Mouse (Mus musculus) ovary, postnatal 36 days (tissue): ENCODE data around the gene Hspb7.

Experiments used
- DNase-seq: peaks from one replicate; pipeline ENCODE4 v3.0.0; 2022; ENCODE audit warnings: low spot score, mixed read lengths

Gene Hspb7

DNA sequence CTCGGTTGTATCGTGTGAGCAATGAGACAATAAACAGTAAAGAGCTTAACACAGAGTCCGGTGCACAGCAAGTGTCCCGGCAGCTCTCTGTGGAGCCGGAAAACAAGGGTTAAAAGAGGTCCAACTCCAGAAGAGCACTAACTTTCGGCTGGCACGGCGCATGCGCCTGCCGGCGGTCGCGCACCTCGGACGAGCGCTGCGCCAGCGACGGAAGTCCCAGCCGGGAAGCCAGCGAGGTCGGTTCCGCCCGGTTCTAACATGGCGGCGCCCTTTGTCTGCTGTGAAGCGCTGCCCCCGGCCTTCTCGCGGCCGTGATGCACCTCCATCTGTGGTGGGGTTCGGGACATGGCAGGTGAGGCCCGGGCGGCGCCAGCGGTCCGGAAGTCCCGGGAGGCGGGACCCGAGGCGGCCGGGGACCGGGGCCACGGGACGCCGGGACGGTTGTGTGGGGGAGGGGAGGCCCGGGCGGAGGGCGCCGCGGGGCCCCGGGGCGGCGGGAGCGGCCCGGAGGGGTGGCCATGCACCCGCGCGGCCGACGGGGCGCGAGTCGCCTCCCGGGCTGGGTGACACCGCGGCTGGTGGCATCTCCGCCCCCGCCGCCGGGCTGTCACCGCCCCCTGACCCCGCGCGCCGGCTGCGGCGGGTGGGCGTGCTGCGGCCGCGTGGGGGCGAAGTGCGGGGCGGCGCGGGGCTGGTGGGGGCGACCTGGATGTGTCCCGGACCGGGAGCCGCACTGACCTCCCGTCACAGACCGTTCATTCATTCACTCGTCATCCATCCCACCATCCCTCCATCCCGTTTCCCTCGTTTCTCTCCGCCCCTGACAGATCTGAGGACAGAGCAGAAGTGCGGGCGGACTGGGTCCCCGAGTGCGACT, 24.1 kb downstream of the Hspb7 start, which contains the start of gene Zbtb17:
Zbtb17 (plus strand) TSS at position 204 of the 877 bp plus-strand sequence.
- peak; percentile 91 for DNase-seq

DNA sequence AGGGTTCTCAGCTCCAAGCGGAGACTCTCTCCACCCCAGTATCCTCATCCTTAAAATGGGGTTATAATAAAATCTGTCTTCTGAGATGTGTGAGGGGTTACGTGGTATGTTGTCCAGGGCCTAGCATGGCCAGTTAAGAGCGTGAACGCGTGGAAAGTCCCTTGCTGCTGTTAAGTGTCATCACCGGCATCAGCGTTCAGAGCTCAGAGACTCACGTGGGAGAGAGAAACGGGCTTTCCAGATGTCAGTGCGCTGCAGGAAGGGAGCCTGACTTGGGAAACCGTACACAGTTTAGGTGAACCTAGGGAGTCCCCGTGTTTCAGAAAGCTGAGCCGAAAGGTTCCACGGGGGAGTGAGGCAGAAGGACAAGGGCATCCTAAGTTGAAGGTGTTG, 24.7 kb downstream of the Hspb7 start:
- no peak for DNase-seq

DNA sequence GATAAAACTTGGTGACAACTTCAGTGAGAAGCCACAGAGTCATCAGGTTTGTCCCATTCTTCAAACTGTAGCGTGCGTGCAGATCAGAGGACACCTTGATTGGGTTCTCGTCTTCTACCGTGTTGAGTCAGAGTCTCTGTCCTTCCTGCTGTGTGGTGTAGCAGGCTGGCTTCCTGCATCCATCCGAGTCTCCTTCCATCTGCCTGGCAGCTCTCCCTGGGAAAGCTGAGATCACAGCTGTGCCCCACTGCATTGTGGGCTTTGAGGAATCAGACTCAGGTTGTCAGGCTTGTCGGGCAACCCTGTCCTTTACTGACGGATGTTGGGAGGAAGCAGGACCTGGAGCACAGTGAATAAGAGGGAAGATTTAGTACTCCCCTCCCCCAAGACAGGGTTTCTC, 25.6 kb downstream of the Hspb7 start:
- no peak for DNase-seq

DNA sequence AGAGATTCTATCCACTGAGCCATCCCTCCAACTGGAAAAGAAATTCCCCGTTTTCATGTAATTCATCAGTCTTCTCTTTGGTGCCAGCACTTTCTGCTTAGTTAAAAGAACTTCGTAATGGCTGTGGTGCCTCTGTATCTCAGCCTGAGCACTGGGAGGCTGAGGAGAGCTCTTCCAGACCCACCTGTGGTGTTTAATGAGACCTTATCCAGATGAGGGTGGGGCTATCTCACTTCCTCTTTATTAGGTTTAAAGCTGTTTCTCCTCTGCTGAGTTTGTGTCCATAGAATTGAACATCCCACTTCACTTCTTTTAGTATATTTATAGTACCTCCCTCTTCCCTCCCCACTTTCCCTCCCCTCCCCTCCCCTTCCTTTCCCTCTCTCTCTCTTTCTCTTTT, 30.7 kb downstream of the Hspb7 start:
- DNase-seq = no peak

DNA sequence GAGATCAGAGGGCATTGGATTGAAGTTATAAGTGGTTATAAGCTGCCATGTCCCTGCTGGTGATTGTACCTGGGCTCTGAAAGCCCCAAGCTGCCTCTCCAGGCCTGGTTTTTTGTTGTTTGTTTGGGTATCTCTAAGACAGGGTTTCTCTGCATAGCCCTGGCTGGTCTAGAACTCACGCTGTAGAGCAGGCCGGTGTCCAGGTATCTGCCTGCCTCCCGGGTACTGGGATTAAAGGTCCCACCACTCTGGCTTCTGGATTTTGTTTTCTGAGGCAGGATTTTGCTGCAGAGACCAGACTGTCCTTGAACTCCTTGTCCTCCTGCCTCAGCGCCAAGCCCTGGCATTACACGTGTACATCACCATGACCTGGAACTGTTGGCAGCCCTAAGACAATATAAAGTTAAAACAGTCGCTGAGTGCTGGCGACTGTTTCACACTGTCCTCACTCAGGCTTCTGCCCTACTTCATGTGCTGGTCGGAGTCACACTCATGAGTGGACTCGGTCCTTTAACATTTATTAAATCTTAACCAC, 31.4 kb downstream of the Hspb7 start:
- DNase-seq = no peak

DNA sequence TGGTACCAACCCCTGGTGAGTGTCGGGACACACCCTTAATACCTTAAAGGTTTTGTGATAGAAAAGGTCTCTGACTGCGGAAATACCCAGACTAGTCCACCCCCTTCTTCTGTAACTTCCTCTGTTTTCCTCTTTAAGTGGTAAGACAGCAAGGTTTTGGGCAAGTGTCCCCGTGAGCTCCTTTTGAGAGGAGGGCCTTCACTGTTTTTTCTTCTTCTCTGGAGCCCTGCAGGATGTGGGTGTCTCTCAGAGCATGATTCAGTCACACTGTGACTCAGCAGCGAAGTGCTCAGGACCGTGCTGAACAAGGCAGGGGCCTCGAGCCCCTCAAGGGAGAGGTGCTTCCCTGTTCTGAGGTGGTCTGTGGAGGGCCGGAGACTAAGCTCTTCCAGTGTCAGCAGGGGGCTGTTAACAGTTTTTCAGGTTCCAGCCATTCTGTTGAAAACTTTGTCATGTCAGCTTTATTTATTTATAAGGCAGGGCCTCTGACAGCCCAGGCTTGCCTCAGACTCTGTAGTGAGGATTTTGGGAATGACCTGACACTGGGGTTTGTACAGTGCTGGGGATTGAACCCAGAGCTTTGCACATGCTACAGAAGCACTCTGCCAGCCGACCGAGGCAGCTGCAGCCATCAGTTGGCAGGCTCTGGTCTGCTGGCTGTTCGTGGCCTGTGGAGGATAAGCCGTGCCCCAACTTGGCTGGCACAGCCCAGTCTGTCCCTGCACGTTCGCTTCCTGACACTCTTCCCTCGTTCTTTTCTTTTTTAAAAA, 34.2 kb downstream of the Hspb7 start:
- no peak for DNase-seq

DNA sequence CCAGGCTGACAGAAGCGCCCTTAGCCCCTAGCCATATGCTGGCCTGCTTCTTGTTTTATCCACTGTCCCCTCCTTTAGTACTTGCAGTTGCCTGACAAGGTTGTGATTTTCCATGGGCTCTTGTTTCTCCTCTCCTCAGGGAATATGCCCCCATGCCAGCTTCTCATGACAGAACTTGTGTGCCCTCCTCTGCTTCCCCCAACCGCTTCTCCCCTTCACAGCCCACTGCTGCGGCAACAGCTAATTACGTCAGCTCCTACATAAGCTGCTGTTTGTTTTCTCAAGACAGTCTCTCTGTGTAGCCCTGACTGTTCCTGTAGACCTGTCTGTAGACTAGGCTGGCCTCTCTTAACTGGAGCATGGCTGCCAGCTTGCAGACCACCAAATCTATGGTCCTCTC, 34.9 kb downstream of the Hspb7 start:
- no peak for DNase-seq

DNA sequence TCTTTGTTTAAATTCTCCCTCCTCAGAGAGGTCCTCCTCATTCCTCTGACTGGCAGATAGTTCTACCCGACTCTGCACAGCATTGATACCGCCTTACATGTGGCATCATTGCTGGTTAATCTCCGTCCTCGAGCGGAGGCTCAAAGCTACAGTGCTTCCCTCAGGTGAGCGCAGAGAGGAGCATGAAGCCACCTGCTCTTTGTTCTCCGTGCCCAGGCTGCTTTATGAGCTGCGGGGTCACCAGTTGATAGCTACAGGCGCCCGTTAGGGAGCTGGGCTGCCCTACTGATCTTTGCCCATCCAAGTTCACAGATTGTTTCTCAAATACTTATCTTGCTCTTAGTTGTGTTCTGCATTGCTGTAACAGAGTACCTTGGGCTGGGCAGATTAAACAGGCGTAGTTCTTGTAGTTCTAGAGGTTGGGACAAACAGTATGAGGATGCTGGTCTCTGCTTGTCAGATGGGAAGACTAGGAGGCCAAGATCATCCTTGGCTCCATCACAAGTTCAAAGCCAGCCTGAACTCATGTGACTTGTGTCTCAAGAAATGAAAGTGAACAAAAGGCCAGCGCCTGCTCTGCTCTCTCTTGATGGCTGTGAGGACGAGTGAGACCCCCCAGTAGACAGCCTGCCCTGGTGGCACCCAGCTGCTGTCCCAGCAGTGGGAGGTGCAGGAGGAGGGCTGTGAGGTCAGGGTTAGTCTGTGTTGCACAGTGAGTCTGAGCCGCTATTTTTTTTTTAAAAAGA, 35.8 kb downstream of the Hspb7 start:
- DNase-seq = no peak

DNA sequence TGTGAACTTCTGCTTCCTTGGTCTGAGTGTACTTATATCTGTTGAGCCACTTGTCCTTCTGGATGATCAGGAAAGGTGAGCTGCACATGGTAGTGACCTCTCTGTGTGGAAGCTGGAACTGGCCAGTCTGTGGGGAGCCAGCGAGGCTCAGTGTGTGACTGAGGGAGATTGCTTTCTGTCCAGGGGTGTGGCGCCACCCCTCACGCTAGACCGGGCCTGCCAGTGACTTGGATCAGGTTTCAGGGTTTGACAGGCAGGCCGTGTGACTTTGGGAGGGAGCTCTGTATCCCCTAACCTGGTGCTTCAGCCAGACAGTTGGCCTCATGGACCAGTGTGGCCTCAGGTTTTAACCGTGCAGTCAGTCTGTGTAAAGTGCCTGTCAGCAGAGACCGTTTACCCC, 37.7 kb downstream of the Hspb7 start:
- no peak for DNase-seq

DNA sequence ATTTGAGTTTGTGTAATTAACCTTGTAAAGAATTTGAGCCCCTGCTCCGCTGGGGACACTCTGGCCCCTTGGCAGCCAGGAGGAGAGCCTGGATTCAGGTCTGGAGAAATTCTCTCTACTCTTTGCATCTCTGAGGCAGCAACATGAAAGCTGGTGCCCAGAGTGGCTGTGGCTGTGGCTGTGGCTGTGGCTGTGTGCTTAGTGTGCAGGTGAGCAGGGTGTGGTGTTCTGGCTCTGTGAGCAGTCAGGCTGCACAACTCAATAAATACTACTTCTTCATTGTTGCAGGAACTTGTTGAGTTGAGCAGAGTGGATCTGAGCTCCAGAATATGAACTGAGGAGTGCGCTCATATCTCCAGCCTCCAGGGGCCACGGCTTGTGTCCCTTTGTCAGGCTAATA, 38.3 kb downstream of the Hspb7 start:
- DNase-seq = no peak

DNA sequence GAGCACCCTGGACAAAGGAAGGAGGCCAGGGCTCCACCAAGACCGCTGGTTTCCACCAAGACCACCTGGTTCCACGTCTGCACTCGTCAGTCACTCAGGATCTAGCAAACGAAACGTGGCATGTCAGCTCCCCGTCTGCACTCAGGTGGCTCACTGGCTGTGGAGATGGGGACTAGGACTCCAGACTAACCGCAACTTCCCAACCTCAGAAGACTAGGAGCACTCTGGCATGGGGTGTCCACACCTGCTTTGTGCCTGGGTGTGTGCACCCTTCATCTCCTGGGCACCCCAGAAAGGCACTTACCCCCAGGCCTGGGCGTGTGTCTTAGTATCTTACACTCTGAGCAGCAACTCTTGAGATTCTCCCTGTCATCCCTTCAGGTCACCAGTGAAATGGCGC, 39.2 kb downstream of the Hspb7 start:
- DNase-seq = no peak

DNA sequence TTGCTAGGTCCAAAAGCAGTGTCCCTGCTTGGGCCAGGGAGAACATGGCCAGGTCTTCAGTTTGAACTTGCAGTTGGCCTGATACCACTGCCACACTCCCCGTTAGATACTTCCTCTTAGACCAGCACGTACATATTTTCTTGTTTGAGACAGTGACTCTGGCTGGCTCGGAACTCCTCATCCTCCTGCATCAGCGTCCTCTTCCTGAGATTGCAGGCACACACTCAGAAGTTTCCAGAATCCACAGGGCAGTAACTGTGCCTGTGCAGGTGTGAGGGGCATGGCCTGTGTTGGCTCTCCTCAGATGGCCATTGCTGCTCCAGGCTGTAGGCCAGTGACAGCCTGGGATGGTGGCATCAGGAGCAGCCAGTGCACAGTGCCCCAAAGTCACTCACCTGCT, 39.9 kb downstream of the Hspb7 start:
- no peak for DNase-seq

DNA sequence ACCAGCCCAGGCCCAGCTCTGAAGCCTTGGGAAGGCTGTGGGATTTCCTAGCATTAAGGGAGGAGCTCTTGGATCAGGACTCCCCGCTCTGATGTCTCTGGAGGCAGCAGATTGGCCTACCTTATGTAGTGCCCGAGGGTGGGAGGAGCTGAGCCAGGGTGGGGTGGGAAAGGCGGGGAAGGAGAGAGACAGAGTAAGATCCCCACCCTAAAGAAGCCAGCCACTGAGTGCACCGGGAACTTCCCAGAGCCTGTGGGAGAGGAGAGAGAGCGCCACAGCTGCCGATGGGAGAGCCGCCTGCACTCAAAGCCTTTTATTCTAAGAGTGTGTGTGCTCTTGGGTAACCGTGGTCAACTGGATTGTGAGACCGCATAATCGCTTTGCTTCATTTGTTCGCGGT, 40.5 kb downstream of the Hspb7 start:
- DNase-seq = no peak

DNA sequence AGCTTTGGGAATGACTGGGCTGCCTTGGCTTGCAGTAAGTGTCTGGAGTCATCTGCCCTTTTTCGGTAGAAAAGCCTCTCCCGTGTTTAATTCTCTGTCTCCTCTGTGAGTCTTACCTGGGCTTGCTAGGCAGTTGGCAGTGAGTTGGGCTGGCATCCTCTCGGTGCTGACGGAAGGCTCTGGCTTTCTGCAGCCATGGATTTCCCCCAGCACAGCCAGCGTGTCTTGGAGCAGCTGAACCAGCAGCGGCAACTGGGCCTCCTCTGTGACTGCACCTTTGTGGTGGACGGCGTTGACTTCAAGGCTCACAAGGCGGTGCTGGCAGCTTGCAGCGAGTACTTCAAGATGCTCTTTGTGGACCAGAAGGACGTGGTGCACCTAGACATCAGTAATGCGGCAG, 41.0 kb downstream of the Hspb7 start:
- no peak for DNase-seq

DNA sequence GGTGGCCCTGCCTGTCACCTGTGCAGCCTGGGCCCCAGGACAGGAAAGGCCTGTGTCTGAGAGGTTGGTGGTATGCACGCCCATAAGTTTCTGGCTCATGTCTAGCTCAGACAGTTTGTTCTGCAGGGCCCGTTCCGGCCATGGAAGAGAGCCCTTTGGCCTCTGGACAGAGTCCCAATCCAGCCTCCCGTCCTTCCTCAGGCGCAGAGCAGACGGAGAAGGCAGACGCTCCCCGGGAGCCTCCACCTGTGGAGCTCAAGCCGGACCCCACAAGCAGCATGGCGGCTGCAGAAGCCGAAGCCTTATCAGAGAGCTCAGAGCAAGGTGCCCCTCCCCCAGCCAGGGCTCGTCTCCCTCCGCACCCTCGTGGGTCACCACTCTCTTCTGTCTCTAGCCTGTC, 42.9 kb downstream of the Hspb7 start:
- DNase-seq = no peak

DNA sequence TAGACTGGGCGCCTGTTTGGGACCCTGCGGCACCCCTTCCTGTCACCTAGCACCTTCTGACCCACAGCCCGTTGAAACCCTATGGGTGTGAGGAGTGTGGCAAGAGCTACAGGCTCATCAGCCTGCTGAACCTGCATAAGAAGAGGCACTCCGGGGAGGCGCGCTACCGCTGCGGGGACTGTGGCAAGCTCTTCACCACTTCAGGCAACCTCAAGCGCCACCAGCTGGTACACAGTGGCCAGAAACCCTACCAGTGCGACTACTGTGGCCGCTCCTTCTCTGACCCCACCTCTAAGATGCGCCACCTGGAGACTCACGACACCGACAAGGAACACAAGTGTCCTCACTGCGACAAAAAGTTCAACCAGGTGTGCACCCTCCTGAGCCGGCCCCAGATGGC, 44.1 kb downstream of the Hspb7 start:
- DNase-seq = no peak

DNA sequence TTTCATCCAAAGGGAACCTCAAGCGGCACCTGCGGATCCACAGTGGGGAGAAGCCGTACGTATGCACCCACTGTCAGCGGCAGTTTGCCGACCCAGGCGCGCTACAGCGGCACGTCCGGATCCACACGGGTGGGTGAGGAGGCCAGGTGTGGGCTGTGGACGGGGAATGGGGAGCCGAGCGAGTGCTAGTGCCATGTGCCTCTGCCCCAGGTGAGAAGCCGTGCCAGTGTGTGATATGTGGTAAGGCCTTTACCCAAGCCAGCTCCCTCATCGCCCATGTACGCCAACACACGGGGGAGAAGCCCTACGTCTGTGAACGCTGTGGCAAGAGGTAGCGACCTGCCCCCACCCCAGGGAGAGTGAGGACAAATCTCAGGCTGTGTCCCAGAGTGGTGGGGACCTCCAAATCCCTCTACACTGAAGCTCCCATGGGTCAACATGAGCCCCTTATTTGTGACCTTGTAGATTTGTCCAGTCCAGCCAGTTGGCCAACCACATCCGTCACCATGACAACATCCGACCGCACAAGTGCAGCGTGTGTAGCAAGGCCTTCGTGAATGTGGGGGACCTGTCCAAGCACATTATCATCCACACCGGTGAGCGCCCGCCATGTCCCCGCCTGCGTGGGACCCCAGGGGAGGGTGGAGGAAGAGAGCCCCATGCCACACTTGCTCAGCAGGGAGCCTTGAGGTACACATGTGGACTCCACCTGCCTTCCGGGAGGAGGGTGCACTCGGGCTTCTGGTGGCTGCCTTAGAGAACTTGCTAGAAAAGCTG, 45.1 kb downstream of the Hspb7 start:
- no peak for DNase-seq

DNA sequence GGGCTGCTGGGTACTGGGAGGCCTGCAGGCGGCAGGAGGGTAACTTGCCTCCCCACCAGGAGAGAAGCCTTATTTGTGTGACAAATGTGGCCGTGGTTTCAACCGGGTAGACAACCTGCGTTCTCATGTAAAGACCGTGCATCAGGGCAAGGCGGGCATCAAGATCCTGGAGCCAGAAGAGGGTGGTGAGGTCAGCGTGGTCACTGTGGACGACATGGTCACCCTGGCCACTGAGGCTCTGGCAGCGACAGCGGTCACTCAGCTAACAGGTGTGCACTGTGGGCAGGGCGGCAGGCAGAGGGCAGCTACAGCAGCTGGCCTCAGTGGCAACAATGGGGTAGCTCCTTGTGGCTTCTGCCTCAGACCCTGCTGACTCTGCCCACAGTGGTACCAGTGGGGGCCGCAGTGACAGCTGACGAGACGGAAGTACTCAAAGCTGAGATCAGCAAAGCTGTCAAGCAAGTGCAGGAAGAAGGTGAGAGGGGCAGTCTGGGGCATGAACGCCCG, 45.8 kb downstream of the Hspb7 start:
- no peak for DNase-seq

DNA sequence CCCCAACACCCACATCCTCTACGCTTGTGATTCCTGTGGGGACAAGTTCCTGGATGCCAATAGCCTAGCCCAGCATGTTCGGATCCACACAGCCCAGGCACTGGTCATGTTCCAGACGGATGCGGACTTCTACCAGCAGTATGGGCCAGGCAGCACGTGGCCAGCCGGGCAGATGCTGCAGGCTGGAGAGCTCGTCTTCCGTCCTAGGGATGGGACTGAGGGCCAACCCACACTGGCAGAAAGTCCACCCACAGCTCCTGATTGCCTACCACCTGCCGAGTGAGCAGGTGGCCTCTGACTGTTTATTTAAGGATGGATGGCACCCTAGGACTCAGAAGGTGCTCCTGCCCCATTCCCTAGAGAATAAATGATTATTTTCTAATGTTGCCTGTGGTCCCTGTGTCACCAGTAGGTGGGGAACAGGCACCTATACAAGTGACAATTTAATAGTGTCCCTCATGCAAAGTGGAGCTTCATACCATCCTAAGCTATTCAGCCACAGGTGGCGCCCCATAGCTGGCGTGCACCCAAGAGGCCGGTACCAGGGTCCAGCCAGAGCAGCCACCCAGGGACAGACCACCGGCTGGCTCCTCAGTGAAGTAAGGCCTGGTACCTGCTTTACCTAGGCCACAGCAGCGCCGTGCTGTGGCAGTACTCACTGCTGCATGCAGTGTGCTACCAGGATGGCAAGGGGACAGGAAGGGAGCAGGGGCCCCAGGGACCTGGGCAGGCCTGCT, 46.4 kb downstream of the Hspb7 start:
- DNase-seq = no peak

DNA sequence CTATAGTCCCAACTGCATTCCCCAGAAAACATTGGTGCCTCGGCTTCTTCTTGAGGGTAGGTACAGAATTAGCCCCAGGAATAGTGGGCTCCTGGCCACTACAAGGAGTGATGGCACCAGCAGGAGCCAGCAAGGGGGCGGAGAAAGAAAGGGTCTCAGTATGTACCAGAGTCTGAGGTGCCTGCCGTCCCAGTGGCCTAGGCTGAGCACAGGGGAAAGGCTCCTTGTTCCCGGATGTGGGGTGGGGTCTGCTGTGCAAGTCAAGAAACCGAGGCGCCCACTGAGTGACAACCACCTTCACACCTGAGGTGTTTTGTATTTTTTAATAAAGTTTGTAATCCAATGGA, 47.0 kb downstream of the Hspb7 start:
- no peak for DNase-seq

DNA sequence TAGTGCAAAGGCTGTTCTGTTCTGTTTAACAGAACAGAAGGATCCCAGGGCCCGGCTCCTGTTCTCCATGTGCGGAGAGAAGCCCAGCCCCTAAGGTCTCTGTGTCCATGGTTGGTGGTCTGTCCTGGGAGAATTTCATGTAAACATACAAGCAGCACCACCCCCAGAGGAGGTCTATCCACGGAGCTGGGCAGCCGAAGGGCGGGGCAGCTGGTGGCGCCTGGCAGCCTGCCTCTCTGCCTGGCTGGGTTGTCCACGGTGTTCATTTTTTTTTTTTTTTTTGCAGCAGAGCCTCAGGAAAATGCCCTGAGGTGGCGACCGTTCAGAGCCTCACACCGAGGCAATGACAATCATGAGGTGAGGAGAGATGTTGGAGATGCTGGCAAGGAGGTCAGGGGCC, 48.0 kb downstream of the Hspb7 start:
- DNase-seq = no peak
